Mouse (Mus musculus) neural tube, embryonic 13.5 days (tissue): ENCODE results near the gene Ntn1. TPM values are rescaled to one million over a fixed set of nuclear protein-coding genes. Genes with fewer than 3 reads are reported as not detected.
A peak's percentile ranks its signal among the peaks of the same experiment; 100 is the strongest.

Experiments
- ATAC-seq: fragments of 200-750 bp; cut with Nextera tagmentation; 2 replicates; pipeline ENCODE4 v1.8.0; 2017; ENCODE audit warnings: low read depth, mild to moderate bottlenecking, moderate TSS enrichment, moderate library complexity
- H3K27ac ChIP-seq: fragments of 300-500 bp; sonication (generic); replicated peaks from 2 replicates; pipeline ENCODE4 v1.5.1; 2015; ENCODE audit warnings: moderate library complexity, mild to moderate bottlenecking, inconsistent platforms
- H3K27me3 ChIP-seq: fragments of 300-500 bp; sonication (generic); 2 replicates; pipeline ENCODE4 v1.6.1; 2015; ENCODE audit warnings: mild to moderate bottlenecking, inconsistent platforms
- H3K36me3 ChIP-seq: fragments of 300-500 bp; sonication (generic); 2 replicates; pipeline ENCODE4 v1.6.1; 2015; ENCODE audit warnings: mild to moderate bottlenecking, inconsistent platforms
- H3K4me1 ChIP-seq: fragments of 300-500 bp; sonication (generic); replicated peaks from 2 replicates; pipeline ENCODE4 v1.6.1; 2015; ENCODE audit warnings: inconsistent platforms
- H3K4me2 ChIP-seq: fragments of 300-500 bp; sonication (generic); 2 replicates; pipeline ENCODE4 v1.6.1; 2015; ENCODE audit warnings: inconsistent platforms, mild to moderate bottlenecking, moderate library complexity
- H3K4me3 ChIP-seq: fragments of 300-500 bp; sonication (generic); 2 replicates; pipeline ENCODE4 v1.5.1; 2015; ENCODE audit warnings: mild to moderate bottlenecking, inconsistent platforms
- H3K9ac ChIP-seq: fragments of 300-500 bp; sonication (generic); 2 replicates; pipeline ENCODE4 v1.6.1; 2015; ENCODE audit warnings: moderate library complexity, mild to moderate bottlenecking, inconsistent platforms
- H3K9me3 ChIP-seq: fragments of 300-500 bp; sonication (generic); 2 replicates; pipeline ENCODE4 v1.6.1; 2016; ENCODE audit warnings: inconsistent platforms
- WGBS: fragments of 180-500 bp; shearing (Covaris S2); methylation state at CpG from one replicate; pipeline ENCODE4 v1.1.7; 2015; 5-methylcytosine and 5-hydroxymethylcytosine counted together
- polyA plus RNA-seq: library from polyadenylated mRNA; unstranded; fragments of >200 nt; fragmentation: Nextera tagmentation; extraction: Ambion mirVana; gene quantifications from 2 replicates; pipeline ENCODE4 v1.2.1, GENCODE M21; 2015

The Ntn1 gene
- polyA plus RNA-seq, 1 experiment from 2014 or later: 35.3 TPM

- Histone ChIP-seq H3K4me1 (peaks cover 18% of the 10 kb centered on the region), H3K27ac (0 out of 2 replicates have a peak overlapping the region, but pooled peaks have one; percentile 29), H3K4me3 (no peak overlapping the region), H3K36me3 (no peaks in the 10 kb centered on the region), H3K27me3 (no peaks in the 10 kb centered on the region), H3K4me2 (no peak overlapping the region), H3K9ac (no peak overlapping the region), H3K9me3 (no peaks in the 10 kb centered on the region)
- 79% methylated on average over 13 of the region's 13 CpGs for WGBS
- no peak for ATAC-seq
Observed at GRCm38 (mm10) chr11:68341111-68342002, 59.3 kb downstream of the Ntn1 start.

GRCm38 (mm10) chr11:68340366-68340765 is 60.3 kb downstream of the Ntn1 start:
- 80% methylated on average over 3 of the region's 3 CpGs for WGBS
- Histone ChIP-seq H3K4me3 (no peak overlapping the region), H3K9me3 (no peaks in the 10 kb centered on the region), H3K9ac (no peak overlapping the region), H3K27ac (no peak overlapping the region), H3K4me2 (no peak overlapping the region), H3K36me3 (no peaks in the 10 kb centered on the region), H3K27me3 (no peaks in the 10 kb centered on the region), H3K4me1 (peaks cover 18% of the 10 kb centered on the region)
- no peak for ATAC-seq

- H3K4me3 ChIP-seq: no peak overlapping the region
- no peak overlapping the region for H3K27ac ChIP-seq
- H3K36me3 ChIP-seq: no peaks in the 10 kb centered on the region
- H3K4me1 ChIP-seq: peaks cover 18% of the 10 kb centered on the region
- no peak for ATAC-seq
- no peak overlapping the region for H3K9ac ChIP-seq
- H3K27me3 ChIP-seq: no peaks in the 10 kb centered on the region
- 92% methylated on average over 13 of the region's 13 CpGs for WGBS
- no peaks in the 10 kb centered on the region for H3K9me3 ChIP-seq
- no peak overlapping the region for H3K4me2 ChIP-seq
Observed at GRCm38 (mm10) chr11:68339856-68340255, 60.8 kb downstream of the Ntn1 start.

- 94% methylated on average over 7 of the region's 7 CpGs for WGBS
- H3K4me3 ChIP-seq: no peak overlapping the region
- no peak overlapping the region for H3K9ac ChIP-seq
- no peak overlapping the region for H3K27ac ChIP-seq
- H3K9me3 ChIP-seq: no peaks in the 10 kb centered on the region
- no peaks in the 10 kb centered on the region for H3K36me3 ChIP-seq
- no peak for ATAC-seq
- peaks cover 18% of the 10 kb centered on the region for H3K4me1 ChIP-seq
- no peaks in the 10 kb centered on the region for H3K27me3 ChIP-seq
- H3K4me2 ChIP-seq: no peak overlapping the region
Observed at GRCm38 (mm10) chr11:68339331-68339730, 61.3 kb downstream of the Ntn1 start.

- 82% methylated on average over 13 of the region's 13 CpGs for WGBS
- ATAC-seq: no peak
Observed at GRCm38 (mm10) chr11:68331676-68332265, 68.9 kb downstream of the Ntn1 start.

GRCm38 (mm10) chr11:68331117-68331437 is 69.5 kb downstream of the Ntn1 start:
- 76% methylated on average over 6 of the region's 6 CpGs for WGBS

More at GRCm38 (mm10) chr11:68331676-68332265, 68.9 kb downstream of the Ntn1 start:
- Histone ChIP-seq H3K4me3 (no peak overlapping the region), H3K36me3 (no peaks in the 10 kb centered on the region), H3K9ac (no peak overlapping the region), H3K27me3 (no peaks in the 10 kb centered on the region), H3K4me1 (peaks cover 5% of the 10 kb centered on the region; the same call in 1 of the 2 replicates), H3K27ac (no peak overlapping the region), H3K4me2 (no peak overlapping the region), H3K9me3 (peaks cover 8% of the 10 kb centered on the region; the same call in 1 of the 2 replicates)

GRCm38 (mm10) chr11:68330398-68331116 is 70.1 kb downstream of the Ntn1 start:
- Histone ChIP-seq H3K9me3 (peaks cover 10% of the 10 kb centered on the region; the same call in 1 of the 2 replicates), H3K9ac (no peak overlapping the region), H3K4me3 (no peak overlapping the region), H3K36me3 (no peaks in the 10 kb centered on the region), H3K4me2 (no peak overlapping the region), H3K4me1 (peaks cover 5% of the 10 kb centered on the region; the same call in 1 of the 2 replicates), H3K27me3 (no peaks in the 10 kb centered on the region), H3K27ac (no peak overlapping the region)
- no peak for ATAC-seq
- WGBS: 56% methylated on average over 10 of the region's 10 CpGs

More at GRCm38 (mm10) chr11:68331117-68331437, 69.5 kb downstream of the Ntn1 start:
- Histone ChIP-seq H3K9ac (no peak overlapping the region), H3K36me3 (no peaks in the 10 kb centered on the region), H3K27me3 (no peaks in the 10 kb centered on the region), H3K4me3 (no peak overlapping the region), H3K4me2 (no peak overlapping the region), H3K4me1 (peaks cover 5% of the 10 kb centered on the region; the same call in 1 of the 2 replicates), H3K27ac (no peak overlapping the region), H3K9me3 (peaks cover 10% of the 10 kb centered on the region; the same call in 1 of the 2 replicates)
- ATAC-seq: no peak

GRCm38 (mm10) chr11:68324863-68325262 is 75.8 kb downstream of the Ntn1 start:
- Histone ChIP-seq H3K27me3 (no peaks in the 10 kb centered on the region), H3K36me3 (no peaks in the 10 kb centered on the region), H3K9ac (no peak overlapping the region), H3K27ac (no peak overlapping the region), H3K4me1 (no peaks in the 10 kb centered on the region), H3K9me3 (peaks cover 10% of the 10 kb centered on the region; the same call in 1 of the 2 replicates), H3K4me3 (no peak overlapping the region), H3K4me2 (no peak overlapping the region)
- 97% methylated on average over 2 of the region's 2 CpGs for WGBS
- ATAC-seq: no peak

GRCm38 (mm10) chr11:68321417-68321816 is 79.2 kb downstream of the Ntn1 start:
- H3K36me3 ChIP-seq: 0 out of 2 replicates have a peak, but pooled peaks cover 4% of the 10 kb centered on the region
- ATAC-seq: no peak
- no peaks in the 10 kb centered on the region; the same call in 1 of the 2 replicates for H3K9me3 ChIP-seq
- H3K27ac ChIP-seq: no peak overlapping the region
- H3K27me3 ChIP-seq: no peaks in the 10 kb centered on the region
- no peak overlapping the region for H3K9ac ChIP-seq
- WGBS: 80% methylated on average over 7 of the region's 7 CpGs
- H3K4me2 ChIP-seq: no peak overlapping the region
- no peak overlapping the region for H3K4me3 ChIP-seq
- no peaks in the 10 kb centered on the region for H3K4me1 ChIP-seq

GRCm38 (mm10) chr11:68315551-68316130 is 85.0 kb downstream of the Ntn1 start:
- H3K4me3 ChIP-seq: no peak overlapping the region
- 0 out of 2 replicates have a peak, but pooled peaks cover 4% of the 10 kb centered on the region for H3K36me3 ChIP-seq
- H3K4me1 ChIP-seq: peaks cover 19% of the 10 kb centered on the region
- H3K4me2 ChIP-seq: no peak overlapping the region
- WGBS: 82% methylated on average over 11 of the region's 11 CpGs
- no peaks in the 10 kb centered on the region for H3K27me3 ChIP-seq
- H3K9me3 ChIP-seq: no peaks in the 10 kb centered on the region; the same call in 1 of the 2 replicates
- H3K27ac ChIP-seq: no peak overlapping the region
- no peak overlapping the region for H3K9ac ChIP-seq
- no peak for ATAC-seq

- ATAC-seq: no peak
- 61% methylated on average over 4 of the region's 4 CpGs for WGBS
- Histone ChIP-seq H3K36me3 (0 out of 2 replicates have a peak, but pooled peaks cover 4% of the 10 kb centered on the region), H3K27me3 (no peaks in the 10 kb centered on the region), H3K9ac (0 out of 2 replicates have a peak overlapping the region, but pooled peaks have one; percentile 5), H3K27ac (no peak overlapping the region; the same call in 1 of the 2 replicates), H3K4me3 (no peak overlapping the region), H3K4me1 (peaks cover 26% of the 10 kb centered on the region), H3K4me2 (no peak overlapping the region), H3K9me3 (no peaks in the 10 kb centered on the region; the same call in 1 of the 2 replicates)
Observed at GRCm38 (mm10) chr11:68313861-68314260, 86.8 kb downstream of the Ntn1 start.
